Mouse (Mus musculus): ENCODE measurements around the gene Rgma. TPM values are rescaled to one million over a fixed set of nuclear protein-coding genes. Genes with fewer than 3 reads are reported as not detected.

Rgma gene
- polyA plus RNA-seq, 1 experiment = 5.5 TPM

DNA sequence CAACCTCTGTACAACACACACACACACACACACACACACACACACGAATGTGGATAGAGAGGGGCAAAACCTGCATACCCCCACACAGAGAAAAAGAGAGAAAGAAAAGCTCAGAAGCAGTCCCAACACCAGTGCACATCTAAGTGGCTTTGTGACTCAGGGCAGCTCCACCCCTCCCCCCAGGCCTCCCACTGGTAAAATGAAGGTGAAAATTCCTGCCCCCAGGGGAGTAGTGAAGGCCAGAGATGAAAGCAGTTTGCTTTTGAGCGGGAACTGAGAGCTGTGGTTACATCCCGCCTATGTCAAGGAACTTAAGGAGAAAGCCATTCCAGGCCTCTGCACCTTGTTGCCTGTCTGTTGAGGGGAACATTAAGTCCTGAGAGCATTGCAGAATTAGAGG, 28.2 kb downstream of the Rgma start:
- Histone ChIP-seq H3K27ac (ENCODE audit: insufficient read depth, low read length) (no peak overlapping the region), H3K36me3 (ENCODE audit: control insufficient read depth, insufficient read depth, low read length, poor library complexity, severe bottlenecking) (no peaks in the 10 kb centered on the region), H3K9ac (ENCODE audit: low read depth, poor library complexity, severe bottlenecking) (no peak overlapping the region), H3K4me1 (ENCODE audit: control insufficient read depth, insufficient read depth, low read length) (no peaks in the 10 kb centered on the region), H3K4me3 (ENCODE audit: low read depth, low read length) (no peak overlapping the region), H3K9me3 (replicated peaks; ENCODE audit: control insufficient read depth, insufficient read depth, low read length, poor library complexity, severe bottlenecking) (no peaks in the 10 kb centered on the region), H3K27me3 (ENCODE audit: control insufficient read depth, insufficient read depth, low read length, poor library complexity, severe bottlenecking) (0 out of 2 replicates have a peak, but pooled peaks cover 3% of the 10 kb centered on the region)
- TF ChIP-seq POLR2A (IDR thresholded peaks at IDR 0.05; ENCODE audit: insufficient read depth, low read length) = no peak
- no peak for TF ChIP-seq EP300 (IDR thresholded peaks at IDR 0.05; ENCODE audit: insufficient read depth, low read depth, low read length)
- no peak for TF ChIP-seq CTCF (IDR thresholded peaks at IDR 0.05; ENCODE audit: low read depth, low read length)

DNA sequence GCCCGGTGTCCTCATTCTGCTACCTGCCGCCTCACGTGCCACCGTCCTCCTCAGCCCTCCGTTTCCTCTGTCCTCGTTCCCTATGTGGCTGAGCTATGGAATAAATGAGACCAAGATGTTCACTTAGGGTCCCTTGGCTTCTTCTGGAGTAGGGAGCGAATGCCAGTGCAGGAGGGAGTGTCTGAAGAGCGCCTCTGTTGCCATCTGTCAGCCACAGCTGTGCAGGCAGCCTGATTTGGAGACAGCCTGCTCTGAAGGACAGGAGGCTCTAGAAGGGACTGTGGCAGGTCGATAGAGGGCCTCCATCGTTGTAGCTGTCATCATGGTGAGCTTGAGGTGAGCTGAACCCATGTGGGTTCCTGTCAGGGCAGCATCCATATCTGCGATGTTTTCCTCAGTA, 30.2 kb downstream of the Rgma start:
- TF ChIP-seq POLR2A (IDR thresholded peaks at IDR 0.05; ENCODE audit: insufficient read depth, low read length) (no peak), CTCF (IDR thresholded peaks at IDR 0.05; ENCODE audit: low read depth, low read length) (no peak), EP300 (IDR thresholded peaks at IDR 0.05; ENCODE audit: insufficient read depth, low read depth, low read length) (no peak)
- Histone ChIP-seq H3K36me3 (ENCODE audit: control insufficient read depth, insufficient read depth, low read length, poor library complexity, severe bottlenecking) (no peaks in the 10 kb centered on the region), H3K27ac (ENCODE audit: insufficient read depth, low read length) (no peak overlapping the region)

DNA sequence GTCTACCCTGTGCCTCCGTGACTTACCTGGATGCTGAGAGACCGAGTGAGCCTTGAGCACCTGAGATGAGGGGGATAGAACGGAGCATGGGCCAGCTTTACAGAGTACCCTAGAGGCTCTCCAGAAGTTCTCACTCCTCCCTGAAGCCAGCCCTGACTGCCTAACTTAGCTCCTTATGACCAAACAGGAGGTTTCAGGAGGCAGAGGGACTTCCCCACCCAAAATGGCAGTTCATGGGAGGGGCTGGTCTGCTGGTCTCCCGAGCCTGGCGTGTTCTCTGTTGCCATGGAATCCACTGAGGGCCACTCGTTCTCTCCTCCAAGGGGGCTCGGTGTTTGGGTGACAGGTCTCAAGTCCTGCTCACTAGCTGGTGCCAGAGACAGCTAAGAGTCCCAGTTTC, 36.2 kb downstream of the Rgma start:
- no peak overlapping the region for H3K9ac ChIP-seq (ENCODE audit: low read depth, poor library complexity, severe bottlenecking)
- H3K27ac ChIP-seq (ENCODE audit: insufficient read depth, low read length) = no peak overlapping the region
- H3K36me3 ChIP-seq (ENCODE audit: control insufficient read depth, insufficient read depth, low read length, poor library complexity, severe bottlenecking) = no peaks in the 10 kb centered on the region
- no peaks in the 10 kb centered on the region for H3K27me3 ChIP-seq (ENCODE audit: control insufficient read depth, insufficient read depth, low read length, poor library complexity, severe bottlenecking)
- no peaks in the 10 kb centered on the region for H3K9me3 ChIP-seq (replicated peaks; ENCODE audit: control insufficient read depth, insufficient read depth, low read length, poor library complexity, severe bottlenecking)
- no peak for TF ChIP-seq CTCF (IDR thresholded peaks at IDR 0.05; ENCODE audit: low read depth, low read length)
- no peak for TF ChIP-seq EP300 (IDR thresholded peaks at IDR 0.05; ENCODE audit: insufficient read depth, low read depth, low read length)
- no peak for TF ChIP-seq POLR2A (IDR thresholded peaks at IDR 0.05; ENCODE audit: insufficient read depth, low read length)
- peaks cover 3% of the 10 kb centered on the region for H3K4me1 ChIP-seq (ENCODE audit: control insufficient read depth, insufficient read depth, low read length)
- H3K4me3 ChIP-seq (ENCODE audit: low read depth, low read length) = no peak overlapping the region

More for the DNA sequence above, 30.2 kb downstream of the Rgma start:
- Histone ChIP-seq H3K27me3 (ENCODE audit: control insufficient read depth, insufficient read depth, low read length, poor library complexity, severe bottlenecking) (0 out of 2 replicates have a peak, but pooled peaks cover 3% of the 10 kb centered on the region), H3K9me3 (replicated peaks; ENCODE audit: control insufficient read depth, insufficient read depth, low read length, poor library complexity, severe bottlenecking) (no peaks in the 10 kb centered on the region), H3K4me1 (ENCODE audit: control insufficient read depth, insufficient read depth, low read length) (no peaks in the 10 kb centered on the region), H3K9ac (ENCODE audit: low read depth, poor library complexity, severe bottlenecking) (no peak overlapping the region), H3K4me3 (ENCODE audit: low read depth, low read length) (no peak overlapping the region)

DNA sequence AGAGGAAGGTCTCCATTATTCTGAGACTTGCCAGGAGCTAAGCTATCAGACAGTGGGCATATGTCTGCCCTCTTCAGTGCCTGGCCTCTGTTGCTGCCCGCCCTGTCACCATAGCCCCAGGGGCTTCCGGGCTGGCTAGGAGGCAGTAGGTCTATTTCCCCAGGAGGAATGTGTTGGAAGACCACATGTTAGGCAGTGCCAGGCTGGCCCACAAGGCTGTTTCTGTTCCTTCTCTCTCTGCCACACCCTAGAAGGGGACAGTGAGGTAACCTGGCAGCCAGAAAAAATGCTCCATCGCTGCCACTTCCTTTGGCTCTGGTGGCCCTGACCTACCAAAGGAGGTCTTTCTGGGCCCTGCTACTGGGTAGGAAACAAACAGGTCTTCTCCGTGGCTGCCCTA, 36.7 kb downstream of the Rgma start:
- Histone ChIP-seq H3K4me1 (ENCODE audit: control insufficient read depth, insufficient read depth, low read length) (peaks cover 3% of the 10 kb centered on the region), H3K36me3 (ENCODE audit: control insufficient read depth, insufficient read depth, low read length, poor library complexity, severe bottlenecking) (no peaks in the 10 kb centered on the region), H3K9me3 (replicated peaks; ENCODE audit: control insufficient read depth, insufficient read depth, low read length, poor library complexity, severe bottlenecking) (no peaks in the 10 kb centered on the region), H3K9ac (ENCODE audit: low read depth, poor library complexity, severe bottlenecking) (no peak overlapping the region), H3K27me3 (ENCODE audit: control insufficient read depth, insufficient read depth, low read length, poor library complexity, severe bottlenecking) (no peaks in the 10 kb centered on the region), H3K27ac (ENCODE audit: insufficient read depth, low read length) (no peak overlapping the region), H3K4me3 (ENCODE audit: low read depth, low read length) (no peak overlapping the region)
- TF ChIP-seq EP300 (IDR thresholded peaks at IDR 0.05; ENCODE audit: insufficient read depth, low read depth, low read length) (no peak), POLR2A (IDR thresholded peaks at IDR 0.05; ENCODE audit: insufficient read depth, low read length) (no peak), CTCF (IDR thresholded peaks at IDR 0.05; ENCODE audit: low read depth, low read length) (no peak)

DNA sequence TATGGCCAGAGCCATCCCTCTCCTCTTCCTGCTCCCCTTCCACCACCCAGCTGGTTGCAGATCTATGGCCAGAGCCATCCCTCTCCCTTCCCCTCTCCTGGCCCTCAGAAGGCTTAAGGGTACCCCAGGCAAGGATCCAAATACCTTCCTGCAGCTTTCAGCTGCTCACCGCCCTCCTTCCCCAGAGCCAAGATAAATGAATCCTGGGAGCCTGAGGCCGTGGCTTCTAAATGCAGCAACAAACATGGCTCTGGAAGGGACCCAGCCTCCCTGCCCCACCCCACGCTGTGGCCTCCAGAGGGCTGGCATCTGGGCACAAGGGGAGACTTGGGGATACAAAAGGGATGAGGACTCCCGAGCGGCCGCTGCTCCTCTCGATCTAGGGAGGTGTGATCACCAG, 37.1 kb downstream of the Rgma start:
- Histone ChIP-seq H3K9me3 (replicated peaks; ENCODE audit: control insufficient read depth, insufficient read depth, low read length, poor library complexity, severe bottlenecking) (no peaks in the 10 kb centered on the region), H3K4me3 (ENCODE audit: low read depth, low read length) (no peak overlapping the region), H3K4me1 (ENCODE audit: control insufficient read depth, insufficient read depth, low read length) (peaks cover 3% of the 10 kb centered on the region), H3K27me3 (ENCODE audit: control insufficient read depth, insufficient read depth, low read length, poor library complexity, severe bottlenecking) (no peaks in the 10 kb centered on the region), H3K27ac (ENCODE audit: insufficient read depth, low read length) (no peak overlapping the region), H3K9ac (ENCODE audit: low read depth, poor library complexity, severe bottlenecking) (no peak overlapping the region), H3K36me3 (ENCODE audit: control insufficient read depth, insufficient read depth, low read length, poor library complexity, severe bottlenecking) (no peaks in the 10 kb centered on the region)
- TF ChIP-seq POLR2A (IDR thresholded peaks at IDR 0.05; ENCODE audit: insufficient read depth, low read length) (no peak), CTCF (IDR thresholded peaks at IDR 0.05; ENCODE audit: low read depth, low read length) (no peak), EP300 (IDR thresholded peaks at IDR 0.05; ENCODE audit: insufficient read depth, low read depth, low read length) (no peak)

DNA sequence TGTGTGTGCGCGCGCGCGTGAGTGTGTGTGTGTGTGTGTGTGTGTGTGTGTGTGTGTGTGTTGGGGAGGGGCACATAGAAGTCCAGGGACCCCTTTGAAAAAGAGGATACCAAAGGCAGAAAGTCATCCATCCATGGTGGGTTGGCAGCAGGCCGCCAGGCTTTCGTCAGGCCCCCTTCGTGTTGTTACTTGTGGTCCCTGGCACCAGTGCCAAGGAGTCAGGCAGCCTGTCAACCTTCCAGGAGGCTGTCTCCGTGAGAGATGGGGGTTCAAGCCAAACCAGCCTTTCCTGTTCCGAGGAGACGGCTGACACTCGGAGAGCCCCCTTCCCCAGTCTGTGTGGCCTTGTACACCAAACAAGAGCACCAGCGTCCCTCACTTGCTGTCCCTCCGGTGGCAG, 38.9 kb downstream of the Rgma start:
- Histone ChIP-seq H3K27me3 (ENCODE audit: control insufficient read depth, insufficient read depth, low read length, poor library complexity, severe bottlenecking) (no peaks in the 10 kb centered on the region), H3K4me1 (ENCODE audit: control insufficient read depth, insufficient read depth, low read length) (peaks cover 6% of the 10 kb centered on the region), H3K27ac (ENCODE audit: insufficient read depth, low read length) (no peak overlapping the region), H3K9me3 (replicated peaks; ENCODE audit: control insufficient read depth, insufficient read depth, low read length, poor library complexity, severe bottlenecking) (no peaks in the 10 kb centered on the region), H3K36me3 (ENCODE audit: control insufficient read depth, insufficient read depth, low read length, poor library complexity, severe bottlenecking) (no peaks in the 10 kb centered on the region), H3K9ac (ENCODE audit: low read depth, poor library complexity, severe bottlenecking) (no peak overlapping the region), H3K4me3 (ENCODE audit: low read depth, low read length) (no peak overlapping the region)
- no peak for TF ChIP-seq POLR2A (IDR thresholded peaks at IDR 0.05; ENCODE audit: insufficient read depth, low read length)
- TF ChIP-seq EP300 (IDR thresholded peaks at IDR 0.05; ENCODE audit: insufficient read depth, low read depth, low read length) = no peak
- no peak for TF ChIP-seq CTCF (IDR thresholded peaks at IDR 0.05; ENCODE audit: low read depth, low read length)
